Mouse (Mus musculus) liver, adult 2 months (tissue): Measurements from ENCODE around the gene Aspdh.

ENCODE experiments used
- CTCF ChIP-seq: fragments of 200-500 bp; IDR thresholded peaks from 2 replicates; pipeline ENCODE4 v1.5.1; 2011; ENCODE audit warnings: low read depth, low read length, control low read depth
- POLR2A ChIP-seq: fragments of 200-500 bp; IDR thresholded peaks from 2 replicates; pipeline ENCODE4 v1.6.1; 2011; ENCODE audit warnings: low read length, control low read depth; ENCODE audit not compliant: insufficient read depth; ENCODE audit errors: extremely low read depth

DNA sequence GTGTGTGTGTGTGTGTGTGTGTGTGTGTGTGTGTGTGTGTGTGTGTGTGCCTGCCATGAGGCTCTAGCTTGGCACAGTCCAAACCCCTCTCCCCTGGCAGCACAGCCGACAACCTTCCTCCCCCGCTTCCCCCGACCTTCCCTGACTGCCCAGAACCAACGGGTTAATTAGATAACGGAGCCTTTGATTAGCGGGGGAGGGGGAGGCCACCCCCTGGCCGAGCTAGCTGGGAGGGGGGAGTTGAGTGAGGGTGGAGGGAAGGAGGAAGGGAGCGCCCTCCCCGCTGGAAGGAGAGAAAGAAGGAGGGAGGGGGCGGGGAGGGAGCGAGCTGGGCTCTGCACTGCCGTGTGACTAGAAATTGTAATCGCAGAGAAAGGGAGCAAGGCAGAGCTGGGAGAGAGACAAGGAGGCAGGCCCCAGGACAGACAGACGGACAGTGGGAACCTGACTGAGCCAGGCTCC lies 23.5 kb upstream of the Aspdh start:
- TF ChIP-seq POLR2A (no peak), CTCF (no peak)
